Mouse (Mus musculus): ENCODE results near the gene Akap2.

The Akap2 gene

GRCm38 (mm10) chr4:57833060-57833459 lies 115.6 kb downstream of the Akap2 start:
- DNase-seq (ENCODE audit: low read depth, low spot score): no peak

GRCm38 (mm10) chr4:57834141-57834540 lies 116.7 kb downstream of the Akap2 start:
- DNase-seq (ENCODE audit: low read depth, low spot score): no peak

- DNase-seq (ENCODE audit: low read depth, low spot score): no peak
Observed at GRCm38 (mm10) chr4:57837089-57837488, 119.6 kb downstream of the Akap2 start.

- no peak for DNase-seq (ENCODE audit: low read depth, low spot score)
Observed at GRCm38 (mm10) chr4:57839343-57839742, 121.9 kb downstream of the Akap2 start.

- no peak for DNase-seq (ENCODE audit: low read depth, low spot score)
Observed at GRCm38 (mm10) chr4:57841911-57842310, 124.5 kb downstream of the Akap2 start.

GRCm38 (mm10) chr4:57842472-57843305 lies 125.2 kb downstream of the Akap2 start:
- DNase-seq (ENCODE audit: low read depth, low spot score): no peak

GRCm38 (mm10) chr4:57845031-57845431 lies 127.6 kb downstream of the Akap2 start:
- no peak for DNase-seq (ENCODE audit: low read depth, low spot score)

GRCm38 (mm10) chr4:57845541-57846210 lies 128.2 kb downstream of the Akap2 start:
- DNase-seq (ENCODE audit: low read depth, low spot score): no peak

GRCm38 (mm10) chr4:57846381-57846990 lies 129.0 kb downstream of the Akap2 start:
- DNase-seq (ENCODE audit: low read depth, low spot score): no peak

- no peak for DNase-seq (ENCODE audit: low read depth, low spot score)
Observed at GRCm38 (mm10) chr4:57846991-57847422, 129.6 kb downstream of the Akap2 start.

- DNase-seq (ENCODE audit: low read depth, low spot score): no peak
Observed at GRCm38 (mm10) chr4:57847676-57848075, 130.2 kb downstream of the Akap2 start.

GRCm38 (mm10) chr4:57849465-57849864 lies 132.0 kb downstream of the Akap2 start:
- no peak for DNase-seq (ENCODE audit: low read depth, low spot score)

- DNase-seq (ENCODE audit: low read depth, low spot score): no peak
Observed at GRCm38 (mm10) chr4:57851731-57852130, 134.3 kb downstream of the Akap2 start.

GRCm38 (mm10) chr4:57852461-57853040 lies 135.1 kb downstream of the Akap2 start:
- DNase-seq (ENCODE audit: low read depth, low spot score): no peak

- DNase-seq (ENCODE audit: low read depth, low spot score): no peak
Observed at GRCm38 (mm10) chr4:57854181-57854580, 136.7 kb downstream of the Akap2 start.

- no peak for DNase-seq (ENCODE audit: low read depth, low spot score)
Observed at GRCm38 (mm10) chr4:57855281-57855941, 138.0 kb downstream of the Akap2 start.

GRCm38 (mm10) chr4:57856673-57857072 lies 139.2 kb downstream of the Akap2 start:
- DNase-seq (ENCODE audit: low read depth, low spot score): no peak

- DNase-seq (ENCODE audit: low read depth, low spot score): no peak
Observed at GRCm38 (mm10) chr4:57860204-57860611, 142.8 kb downstream of the Akap2 start.

GRCm38 (mm10) chr4:57861166-57861565 lies 143.7 kb downstream of the Akap2 start:
- DNase-seq (ENCODE audit: low read depth, low spot score): no peak

GRCm38 (mm10) chr4:57861856-57862255 lies 144.4 kb downstream of the Akap2 start:
- no peak for DNase-seq (ENCODE audit: low read depth, low spot score)

- DNase-seq (ENCODE audit: low read depth, low spot score): no peak
Observed at GRCm38 (mm10) chr4:57862269-57862986, 145.0 kb downstream of the Akap2 start.

Data from retina, adult 2 months (tissue).